8 mouse cellular contexts compared by ENCODE assay signal in genomic region chr7:71960453-71961230, GRCm38 (mm10).
DNase-seq lines count a peak whose midpoint lies in the region; ATAC-seq and TF ChIP-seq lines count a peak whose summit lies in the region.

No protein-coding gene starts in this region.

- H3K9ac ChIP-seq in hindbrain, embryonic 13.5 days, result peak overlapping the region; percentile 39; the same call in 1 of the 2 replicates
- H3K9ac ChIP-seq in limb, embryonic 14.5 days (ENCODE audit: low read depth, low read length, severe bottlenecking), result no peak overlapping the region
- H3K9ac ChIP-seq in midbrain, embryonic 11.5 days (ENCODE audit: low read length), result peak overlapping the region; percentile 43

- 3% methylated on average over 11 of the region's 11 CpGs for WGBS in hindbrain, embryonic 13.5 days
- WGBS in limb, embryonic 14.5 days, result 6% methylated on average over 11 of the region's 11 CpGs
- WGBS in midbrain, embryonic 11.5 days, result 4% methylated on average over 11 of the region's 11 CpGs

- no peak for TF ChIP-seq POLR2A in limb, embryonic 14.5 days (IDR thresholded peaks at IDR 0.05; ENCODE audit: borderline replicate concordance, extremely low read depth, insufficient read depth, insufficient read length)

- no peaks in the 10 kb centered on the region for H3K36me3 ChIP-seq in hindbrain, embryonic 13.5 days
- no peaks in the 10 kb centered on the region for H3K36me3 ChIP-seq in limb, embryonic 14.5 days (ENCODE audit: control insufficient read depth, insufficient read depth, low read length)
- no peaks in the 10 kb centered on the region for H3K36me3 ChIP-seq in midbrain, embryonic 11.5 days (ENCODE audit: control insufficient read depth, insufficient read depth, low read length)

- peak overlapping the region; percentile 48; the same call in 1 of the 2 replicates for H3K27ac ChIP-seq in gastrocnemius, adult 2 months
- H3K27ac ChIP-seq in hindbrain, embryonic 13.5 days, result 0 out of 2 replicates have a peak overlapping the region, but pooled peaks have one; percentile 48
- no peak overlapping the region for H3K27ac ChIP-seq in limb, embryonic 14.5 days (replicated peaks; ENCODE audit: low read depth, low read length)
- H3K27ac ChIP-seq in midbrain, embryonic 11.5 days (ENCODE audit: low read depth, low read length), result no peak overlapping the region

- no peaks in the 10 kb centered on the region for H3K27me3 ChIP-seq in hindbrain, embryonic 13.5 days
- H3K27me3 ChIP-seq in limb, embryonic 14.5 days (ENCODE audit: control insufficient read depth, insufficient read depth, low read length), result no peaks in the 10 kb centered on the region; the same call in 1 of the 2 replicates
- no peaks in the 10 kb centered on the region for H3K27me3 ChIP-seq in midbrain, embryonic 11.5 days (ENCODE audit: control insufficient read depth, insufficient read depth, low read length)

- peak overlapping the region; percentile 47 for H3K4me2 ChIP-seq in hindbrain, embryonic 13.5 days
- peak overlapping the region; percentile 43 for H3K4me2 ChIP-seq in limb, embryonic 14.5 days (replicated peaks; ENCODE audit: low read depth, low read length, severe bottlenecking)
- peak overlapping the region; percentile 26 for H3K4me2 ChIP-seq in midbrain, embryonic 11.5 days

- TF ChIP-seq CTCF in gastrocnemius, adult 2 months (IDR thresholded peaks at IDR 0.05), result no peak

- intact Hi-C loops in gastrocnemius, adult 2 months (cut with DNase I), result no loop called here

- peaks cover 8% of the 10 kb centered on the region for H3K4me1 ChIP-seq in hindbrain, embryonic 13.5 days (replicated peaks)
- 0 out of 2 replicates have a peak, but pooled peaks cover 3% of the 10 kb centered on the region for H3K4me1 ChIP-seq in limb, embryonic 14.5 days (ENCODE audit: control insufficient read depth, insufficient read depth, low read length)
- H3K4me1 ChIP-seq in midbrain, embryonic 11.5 days (ENCODE audit: control insufficient read depth, insufficient read depth, low read length), result peaks cover 3% of the 10 kb centered on the region; the same call in 1 of the 2 replicates

- DNase-seq in cerebellum, postnatal 14 days, result peak; percentile 7 to 19
- DNase-seq in cerebellum, adult 9-11 months, result no peak
- DNase-seq in gastrocnemius, adult 2 months, result peak; percentile 30
- peak; percentile 35 for DNase-seq in limb, embryonic 14.5 days (ENCODE audit: low spot score)
- peak; percentile 91 for DNase-seq in midbrain, embryonic 11.5 days (ENCODE audit: low spot score, missing footprints)
- peak; percentile 19 for DNase-seq in urinary bladder, adult 2 months (ENCODE audit: low spot score)
- DNase-seq in left cerebral cortex, adult 11 months (ENCODE audit: low spot score), result no peak

- 0 out of 2 replicates have a peak overlapping the region, but pooled peaks have one; percentile 5 for H3K4me3 ChIP-seq in gastrocnemius, adult 2 months
- H3K4me3 ChIP-seq in hindbrain, embryonic 13.5 days, result peak overlapping the region; percentile 16; the same call in 1 of the 2 replicates
- H3K4me3 ChIP-seq in limb, embryonic 14.5 days (replicated peaks; ENCODE audit: low read length), result peak overlapping the region; percentile 10; the same call in 1 of the 2 replicates
- no peak overlapping the region for H3K4me3 ChIP-seq in midbrain, embryonic 11.5 days (ENCODE audit: low read depth, low read length)

- peak; percentile 69 for ATAC-seq in hindbrain, embryonic 13.5 days (ENCODE audit: low FRiP score)
- ATAC-seq in limb, embryonic 14.5 days (ENCODE audit: low FRiP score, low read depth), result no peak
- ATAC-seq in midbrain, embryonic 11.5 days (ENCODE audit: low FRiP score), result peak; percentile 79

- no peaks in the 10 kb centered on the region for H3K9me3 ChIP-seq in hindbrain, embryonic 13.5 days
- no peaks in the 10 kb centered on the region for H3K9me3 ChIP-seq in limb, embryonic 14.5 days (ENCODE audit: control insufficient read depth, low read length)
- H3K9me3 ChIP-seq in midbrain, embryonic 11.5 days (ENCODE audit: control insufficient read depth, low read length), result no peaks in the 10 kb centered on the region

Comparison
In these comparisons a context has a peak if more than half of its experiments do, and no peak if none do; other contexts are left out.
1. DNase-seq: peak in cerebellum, postnatal 14 days (2 of 2), gastrocnemius, adult 2 months (single experiment), limb, embryonic 14.5 days (single experiment), midbrain, embryonic 11.5 days (single experiment) and urinary bladder, adult 2 months (single experiment); none in cerebellum, adult 9-11 months (single experiment) and left cerebral cortex, adult 11 months (single experiment).
2. H3K27ac ChIP-seq: peak in gastrocnemius, adult 2 months (single experiment) and hindbrain, embryonic 13.5 days (single experiment); none in limb, embryonic 14.5 days (single experiment) and midbrain, embryonic 11.5 days (single experiment).
3. Peak in every context shown above with its lines, with median percentiles within 50 percentile points of each other: H3K4me2 ChIP-seq.